In the genomic region with DNA sequence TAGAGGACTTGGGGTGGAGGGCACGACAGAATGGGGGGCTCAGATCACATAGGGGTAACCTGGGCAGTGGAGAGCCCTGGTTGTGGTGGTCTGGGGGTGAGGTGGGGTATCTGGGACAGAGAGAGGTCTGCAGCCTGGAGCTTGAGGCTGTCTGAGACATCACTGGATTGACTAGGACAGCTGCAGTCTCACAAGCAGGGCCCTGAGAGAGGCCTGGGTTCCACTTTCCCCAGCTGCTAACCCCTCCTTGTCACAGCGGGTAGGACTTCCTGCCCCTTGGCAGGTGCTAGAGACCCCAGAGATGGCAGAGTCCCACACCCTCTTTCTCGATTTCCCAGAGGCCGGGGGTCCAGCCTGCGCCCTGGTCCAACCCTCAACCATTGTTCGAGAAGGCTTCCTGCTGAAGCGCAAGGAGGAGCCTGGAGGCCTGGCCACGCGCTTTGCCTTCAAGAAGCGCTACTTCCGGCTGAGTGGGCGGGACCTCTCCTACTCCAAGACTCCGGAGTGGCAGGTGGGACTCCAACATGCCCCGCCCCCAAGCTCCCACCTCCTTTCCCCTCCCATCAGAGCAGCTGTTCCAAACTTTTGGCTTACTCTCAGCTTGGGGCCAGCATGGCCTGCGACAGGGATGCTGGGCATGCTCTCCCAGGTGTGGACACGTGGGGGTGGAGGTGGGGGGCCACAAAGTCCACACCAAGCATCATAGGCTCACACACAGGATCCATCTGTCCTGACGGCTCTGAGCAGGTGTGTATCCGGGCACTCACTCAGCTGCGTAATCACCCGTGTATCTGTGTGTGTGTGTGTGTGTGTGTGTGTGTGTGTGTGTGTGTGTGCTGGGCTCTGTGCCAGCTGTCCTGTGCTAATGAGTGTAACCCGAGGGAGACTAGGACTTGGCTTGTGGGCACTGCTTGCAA, we compare ENCODE assay signal across 8 mouse cellular contexts. TPM values are rescaled to one million over a fixed set of nuclear protein-coding genes. Genes with fewer than 3 reads are reported as not detected.
A peak's percentile ranks its signal among the peaks of the same experiment; 100 is the strongest.
DNase-seq lines count a peak whose midpoint lies in the region; ATAC-seq lines count a peak whose summit lies in the region.

No protein-coding gene starts in this region.

- peak overlapping the region; percentile 27 for H3K4me2 ChIP-seq in forebrain, embryonic 13.5 days

- H3K36me3 ChIP-seq in forebrain, embryonic 13.5 days (ENCODE audit: poor library complexity, severe bottlenecking), result no peaks in the 10 kb centered on the region

- WGBS in forebrain, embryonic 13.5 days, result 32% methylated on average over 21 of the region's 21 CpGs

- DNase-seq in right cerebral cortex, postnatal 4 days, result peak; percentile 52
- no peak for DNase-seq in right cerebral cortex, adult 18-20 months
- peak; percentile 59 for DNase-seq in mesoderm, embryonic 11.5 days (ENCODE audit: low read depth, low spot score)
- no peak for DNase-seq in heart, postnatal 10 days
- no peak for DNase-seq in heart, adult 18-20 months
- no peak for DNase-seq in layer of hippocampus, adult 9-10 months (ENCODE audit: low spot score)

- 0 out of 2 replicates have a peak overlapping the region, but pooled peaks have one; percentile 21 for H3K9ac ChIP-seq in forebrain, embryonic 13.5 days

- intact Hi-C loops in heart, postnatal 10 days (cut with DNase I), result loop anchor here (5.0 kb wide), 1 partner anchor 167 kb away; no protein-coding TSS in a partner anchor

- ATAC-seq in forebrain, embryonic 13.5 days, result no peak; the same call in 1 of the 2 replicates
- no peak for ATAC-seq in granulocyte monocyte progenitor cell, adult 5-6 weeks (replicated peaks; ENCODE audit: poor library complexity, severe bottlenecking)

- H3K27ac ChIP-seq in forebrain, embryonic 13.5 days, result no peak overlapping the region

- no peaks in the 10 kb centered on the region for H3K9me3 ChIP-seq in forebrain, embryonic 13.5 days (replicated peaks)

- no peak overlapping the region for H3K4me3 ChIP-seq in forebrain, embryonic 13.5 days

- peaks cover 14% of the 10 kb centered on the region for H3K4me1 ChIP-seq in forebrain, embryonic 13.5 days

- H3K27me3 ChIP-seq in forebrain, embryonic 13.5 days, result no peaks in the 10 kb centered on the region

RNA-seq across cellular contexts. Expression of gene Rasal1, which starts 25.9 kb away (rescaled TPM):
- polyA plus RNA-seq in forebrain, embryonic 13.5 days (2015; fragmentation: Nextera tagmentation; extraction: Ambion mirVana), result 0.27 and 0.79 TPM in 2 replicates
- not detected in 2 replicates for total RNA-seq in granulocyte monocyte progenitor cell, adult 5-6 weeks (2014; fragmentation: Nextera tagmentation)
- total RNA-seq in granulocyte monocyte progenitor cell, adult 5-6 weeks (2017), result not detected in 2 replicates
- under 1 TPM; 0.15 to 0.31 TPM for total RNA-seq in heart, postnatal 10 days (2021)
- under 1 TPM in 1 of 2 experiments, not detected in 1; 0.69 TPM for total RNA-seq in heart, adult 18-20 months (2021)

RNA-seq across cellular contexts. Expression of gene Dtx1, which starts 37.2 kb away (rescaled TPM):
- 17.9 and 18.1 TPM in 2 replicates for polyA plus RNA-seq in forebrain, embryonic 13.5 days (2015; fragmentation: Nextera tagmentation; extraction: Ambion mirVana)
- total RNA-seq in granulocyte monocyte progenitor cell, adult 5-6 weeks (2014; fragmentation: Nextera tagmentation), result not detected in 2 replicates
- total RNA-seq in granulocyte monocyte progenitor cell, adult 5-6 weeks (2017), result not detected in 2 replicates
- total RNA-seq in heart, postnatal 10 days (2021), result 1 to 10 TPM in 1 of 2 experiments, under 1 TPM in 1; 0.99 to 1.5 TPM
- total RNA-seq in heart, adult 18-20 months (2021), result 1 to 10 TPM in 1 of 2 experiments, under 1 TPM in 1; 0.99 to 2.7 TPM

RNA-seq across cellular contexts. Expression of gene Cfap73, which starts 40.5 kb away (rescaled TPM):
- 0.65 TPM in 1 of 2 replicates, not detected in the other for polyA plus RNA-seq in forebrain, embryonic 13.5 days (2015; fragmentation: Nextera tagmentation; extraction: Ambion mirVana)
- not detected in 2 replicates for total RNA-seq in granulocyte monocyte progenitor cell, adult 5-6 weeks (2014; fragmentation: Nextera tagmentation)
- not detected in 2 replicates for total RNA-seq in granulocyte monocyte progenitor cell, adult 5-6 weeks (2017)
- not detected for total RNA-seq in heart, postnatal 10 days (2021)
- not detected for total RNA-seq in heart, adult 18-20 months (2021)

Comparison
In these comparisons a context has a peak if more than half of its experiments do, and no peak if none do; other contexts are left out.
1. DNase-seq: peak in right cerebral cortex, postnatal 4 days (single experiment) and mesoderm, embryonic 11.5 days (single experiment); none in right cerebral cortex, adult 18-20 months (single experiment), heart, postnatal 10 days (0 of 2), heart, adult 18-20 months (0 of 2) and layer of hippocampus, adult 9-10 months (single experiment).